Mouse (Mus musculus): ENCODE data around the gene Gpr183. TPM values are rescaled to one million over a fixed set of nuclear protein-coding genes. Genes with fewer than 3 reads are reported as not detected.

The Gpr183 gene
- polyA plus RNA-seq, 1 experiment from 2014 or later, result 1.8 TPM

DNA sequence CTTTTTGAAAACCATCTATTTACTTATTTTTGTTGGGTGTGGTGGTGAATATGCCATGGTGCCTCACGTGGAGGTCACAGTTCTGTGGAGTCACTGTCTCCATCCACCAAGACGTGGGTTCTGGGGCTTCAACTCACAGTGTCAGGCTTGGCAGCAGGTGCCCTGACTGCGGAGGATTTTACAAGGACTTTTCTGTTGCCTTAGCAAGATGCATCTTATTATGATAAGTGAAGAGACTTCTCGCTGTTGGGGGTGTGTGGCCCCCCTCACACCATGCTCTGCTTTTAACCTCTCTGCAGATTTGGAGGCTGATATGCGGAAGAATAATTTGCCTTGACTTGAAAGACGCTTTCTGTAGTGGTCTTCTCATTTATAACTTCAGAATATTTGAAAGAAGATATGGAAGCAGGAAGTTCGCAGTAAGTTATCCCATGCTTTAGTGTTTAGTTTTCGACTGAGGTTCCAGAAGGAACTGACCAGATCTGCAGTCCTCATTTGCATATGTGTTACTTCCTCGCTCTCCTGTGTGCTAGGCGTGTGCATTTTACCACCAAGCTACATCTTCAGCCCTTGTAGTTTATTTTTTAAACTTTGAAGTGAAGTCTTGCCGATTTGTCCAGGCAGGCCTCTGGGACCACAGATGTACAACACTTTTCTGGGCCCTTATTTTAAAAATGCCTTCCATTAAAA lies 57.9 kb downstream of the Gpr183 start:
- H3K4me3 ChIP-seq, result no peak overlapping the region
- H3K27me3 ChIP-seq (replicated peaks), result no peaks in the 10 kb centered on the region
- no peak for ATAC-seq
- WGBS (ENCODE audit: insufficient replicate concordance), result 62% methylated on average over 11 of the region's 11 CpGs
- H3K4me2 ChIP-seq, result no peak overlapping the region
- H3K9ac ChIP-seq, result no peak overlapping the region
- no peaks in the 10 kb centered on the region for H3K9me3 ChIP-seq (replicated peaks)
- peaks cover 46% of the 10 kb centered on the region for H3K4me1 ChIP-seq
- H3K27ac ChIP-seq, result peak overlapping the region; percentile 5; the same call in 1 of the 2 replicates
- H3K36me3 ChIP-seq, result peaks cover 42% of the 10 kb centered on the region

DNA sequence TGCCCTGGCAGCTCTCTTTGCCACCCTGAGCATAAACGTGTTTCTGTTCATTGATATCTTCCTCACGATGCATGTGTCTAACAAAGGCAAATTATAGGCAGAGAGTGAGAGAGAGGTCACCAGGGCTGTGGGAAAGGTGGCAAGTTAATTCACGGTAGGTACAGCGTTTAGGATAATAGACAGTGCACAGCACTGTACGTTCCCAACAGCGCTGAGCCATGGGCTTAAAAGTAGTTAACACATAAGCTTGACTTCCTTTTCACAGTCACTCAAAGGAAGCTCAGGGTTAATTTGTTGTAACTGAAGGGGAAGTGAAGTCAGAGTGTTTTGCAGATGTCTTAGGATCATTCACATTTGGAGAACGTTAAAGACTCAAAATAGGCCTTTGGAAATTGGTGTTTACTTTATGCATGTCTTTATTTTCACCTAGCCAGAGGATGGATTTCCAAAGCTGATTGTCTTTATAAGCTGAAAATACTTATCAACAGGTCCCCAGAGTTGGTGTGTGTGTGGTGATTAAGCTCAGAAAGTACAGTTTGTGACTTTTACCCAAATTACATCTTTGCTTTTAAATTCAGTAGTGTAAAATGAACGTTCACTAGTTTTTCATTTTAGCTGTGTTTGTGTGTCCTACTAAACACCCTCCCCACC lies 58.5 kb downstream of the Gpr183 start:
- no peak overlapping the region for H3K4me2 ChIP-seq
- peaks cover 46% of the 10 kb centered on the region for H3K4me1 ChIP-seq
- peaks cover 41% of the 10 kb centered on the region for H3K36me3 ChIP-seq
- 48% methylated on average over 8 of the region's 8 CpGs for WGBS (ENCODE audit: insufficient replicate concordance)
- no peaks in the 10 kb centered on the region for H3K9me3 ChIP-seq (replicated peaks)
- ATAC-seq, result no peak; the same call in 1 of the 2 replicates
- no peaks in the 10 kb centered on the region for H3K27me3 ChIP-seq (replicated peaks)
- H3K4me3 ChIP-seq, result no peak overlapping the region
- H3K9ac ChIP-seq, result no peak overlapping the region
- peak overlapping the region; percentile 65 for H3K27ac ChIP-seq

DNA sequence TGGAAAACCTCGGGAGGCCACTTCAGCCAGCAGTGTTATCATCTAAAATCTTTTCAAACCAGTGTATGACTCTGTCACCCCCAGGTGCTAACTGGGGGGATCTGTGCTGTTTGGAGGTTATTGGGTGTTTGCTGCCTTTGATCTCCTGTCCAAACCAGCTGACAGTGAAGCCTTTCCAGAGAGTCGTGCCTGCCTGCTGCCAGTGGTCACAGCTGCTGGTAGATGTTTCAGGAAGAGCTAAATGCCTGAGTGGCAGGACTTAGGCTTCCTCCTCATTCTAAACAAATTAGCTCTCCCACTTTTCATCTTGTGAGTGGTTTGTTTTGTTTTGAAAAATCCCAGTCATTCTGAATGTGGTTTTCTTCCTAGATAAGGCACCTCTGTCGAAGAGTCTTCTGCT lies 60.2 kb downstream of the Gpr183 start:
- Histone ChIP-seq H3K27ac (0 out of 2 replicates have a peak overlapping the region, but pooled peaks have one; percentile 5), H3K36me3 (peaks cover 33% of the 10 kb centered on the region), H3K9me3 (replicated peaks) (no peaks in the 10 kb centered on the region), H3K27me3 (replicated peaks) (no peaks in the 10 kb centered on the region), H3K4me3 (no peak overlapping the region), H3K4me2 (no peak overlapping the region), H3K9ac (no peak overlapping the region), H3K4me1 (peaks cover 46% of the 10 kb centered on the region)
- 13% methylated on average over 3 of the region's 3 CpGs for WGBS (ENCODE audit: insufficient replicate concordance)
- no peak for ATAC-seq

DNA sequence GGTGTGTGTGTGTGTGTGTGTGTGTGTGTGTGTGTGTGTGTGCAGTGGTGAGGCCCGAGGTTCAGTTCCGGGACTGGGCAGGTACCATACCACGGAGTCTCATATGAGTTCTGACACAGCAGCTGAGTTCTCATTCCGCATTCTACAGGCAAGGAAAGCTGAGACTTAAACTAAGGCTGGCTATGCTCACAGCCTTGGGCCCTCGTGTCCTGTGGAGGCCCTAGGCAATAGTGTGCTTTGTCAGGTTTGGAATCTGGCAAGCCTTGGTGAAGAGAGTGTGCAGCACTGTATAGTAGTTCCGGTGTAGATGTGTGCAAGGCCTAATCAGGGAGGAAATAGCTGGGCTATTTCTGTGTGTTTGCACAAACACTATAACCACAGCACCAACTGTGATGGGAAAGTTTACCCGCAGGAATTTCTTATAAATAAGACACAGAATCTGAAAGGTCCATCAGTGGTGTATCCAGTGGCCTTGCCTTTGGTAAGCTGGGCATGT lies 61.6 kb downstream of the Gpr183 start:
- Histone ChIP-seq H3K4me2 (no peak overlapping the region), H3K9ac (no peak overlapping the region), H3K9me3 (replicated peaks) (no peaks in the 10 kb centered on the region), H3K27me3 (replicated peaks) (no peaks in the 10 kb centered on the region), H3K4me3 (no peak overlapping the region), H3K27ac (no peak overlapping the region), H3K36me3 (peaks cover 24% of the 10 kb centered on the region), H3K4me1 (peaks cover 53% of the 10 kb centered on the region)
- 66% methylated on average over 7 of the region's 7 CpGs for WGBS (ENCODE audit: insufficient replicate concordance)
- no peak for ATAC-seq

Other genes with a start within 250 kb of the Gpr183 start
- 2.0 and 2.7 TPM in 2 replicates for gene Dock9, start 167.4 kb downstream of the Gpr183 start, polyA plus RNA-seq (2016; fragmentation: Nextera tagmentation; extraction: Ambion mirVana)
- gene Ubac2, start 86.6 kb downstream of the Gpr183 start, polyA plus RNA-seq (2016; fragmentation: Nextera tagmentation; extraction: Ambion mirVana), result 25.5 and 29.2 TPM in 2 replicates
- gene Gpr18, start 49.4 kb downstream of the Gpr183 start, polyA plus RNA-seq (2016; fragmentation: Nextera tagmentation; extraction: Ambion mirVana), result 0.08 TPM in 1 of 2 replicates, not detected in the other
- not detected in 2 replicates for gene Timm8a2, start 69.5 kb upstream of the Gpr183 start, polyA plus RNA-seq (2016; fragmentation: Nextera tagmentation; extraction: Ambion mirVana)
- gene Tm9sf2, start 141.8 kb upstream of the Gpr183 start, polyA plus RNA-seq (2016; fragmentation: Nextera tagmentation; extraction: Ambion mirVana), result 91.1 and 92.6 TPM in 2 replicates
- 29.3 and 30.0 TPM in 2 replicates for gene Clybl, start 216.5 kb upstream of the Gpr183 start, polyA plus RNA-seq (2016; fragmentation: Nextera tagmentation; extraction: Ambion mirVana)